In the genomic region with DNA sequence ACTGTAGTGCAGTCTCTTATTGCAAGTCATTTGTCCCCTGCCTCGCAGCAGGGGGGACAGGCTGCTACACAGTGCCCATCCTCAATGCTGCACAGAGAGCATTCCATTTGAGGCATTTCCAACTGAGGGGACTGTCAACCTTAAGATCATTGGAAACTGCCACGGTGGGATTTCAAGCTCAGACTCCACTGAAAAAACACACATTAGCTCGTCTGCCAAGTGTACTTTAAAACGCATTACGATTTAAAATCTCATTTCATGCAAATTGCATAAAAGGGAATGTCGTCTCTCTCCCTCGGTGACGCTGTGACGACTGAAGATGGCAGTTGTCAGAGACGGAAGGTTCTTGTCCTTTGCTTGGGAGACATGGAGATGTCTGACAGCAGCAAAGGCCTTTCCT, we compare ENCODE assay signal across 21 mouse cellular contexts. TPM values are rescaled to one million over a fixed set of nuclear protein-coding genes. Genes with fewer than 3 reads are reported as not detected.
A peak's percentile ranks its signal among the peaks of the same experiment; 100 is the strongest.
DNase-seq lines count a peak whose midpoint lies in the region; ATAC-seq and TF ChIP-seq lines count a peak whose summit lies in the region.
"Had no signal": no experiment of that assay in that cellular context is flagged by ENCODE, and none has a peak within 500 bp of the region (broad histone marks: within the 10 kb centered on the region; RNA-seq: fewer than 3 reads in every experiment).

No protein-coding gene starts in this region.

- DNase-seq in forebrain, embryonic 11.5 days (ENCODE audit: low spot score), result no peak
- peak; percentile 20 for DNase-seq in hindbrain, postnatal 0 days (ENCODE audit: low spot score)
- no peak for DNase-seq in hindbrain, embryonic 10.5 days (ENCODE audit: low spot score)
- DNase-seq in neural tube, embryonic 10.5 days (ENCODE audit: extremely low spot score, low spot score), result no peak
- DNase-seq: adrenal gland, postnatal 14 days; cerebellum, adult 18-20 months; cerebellum, adult 9-11 months; cerebellum, postnatal 36 days; gastrocnemius, postnatal 10 days; heart, adult 18-20 months; heart, postnatal 10 days; heart, postnatal 4 days had no signal

- no peaks in the 10 kb centered on the region for H3K9me3 ChIP-seq in forebrain, embryonic 15.5 days
- no peaks in the 10 kb centered on the region for H3K9me3 ChIP-seq in forebrain, embryonic 11.5 days (ENCODE audit: control insufficient read depth, low read length)
- H3K9me3 ChIP-seq in hindbrain, postnatal 0 days (ENCODE audit: low read length), result no peaks in the 10 kb centered on the region
- H3K9me3 ChIP-seq in hindbrain, embryonic 10.5 days, result no peaks in the 10 kb centered on the region
- no peaks in the 10 kb centered on the region for H3K9me3 ChIP-seq in neural tube, embryonic 12.5 days
- H3K9me3 ChIP-seq: embryonic facial prominence, embryonic 13.5 days; heart, embryonic 10.5 days had no signal

- H3K4me3 ChIP-seq in forebrain, embryonic 15.5 days, result no peak overlapping the region
- H3K4me3 ChIP-seq in forebrain, embryonic 11.5 days (ENCODE audit: low read depth, low read length), result no peak overlapping the region
- no peak overlapping the region for H3K4me3 ChIP-seq in hindbrain, postnatal 0 days (ENCODE audit: low read length)
- H3K4me3 ChIP-seq in hindbrain, embryonic 10.5 days, result no peak overlapping the region
- H3K4me3 ChIP-seq in neural tube, embryonic 12.5 days, result no peak overlapping the region
- H3K4me3 ChIP-seq: embryonic facial prominence, embryonic 13.5 days; heart, embryonic 10.5 days had no signal

- no peak overlapping the region for H3K9ac ChIP-seq in forebrain, embryonic 15.5 days (replicated peaks)
- H3K9ac ChIP-seq in forebrain, embryonic 11.5 days (ENCODE audit: low read length), result no peak overlapping the region
- H3K9ac ChIP-seq in hindbrain, postnatal 0 days (replicated peaks; ENCODE audit: low read length), result no peak overlapping the region
- 0 out of 2 replicates have a peak overlapping the region, but pooled peaks have one; percentile 27 for H3K9ac ChIP-seq in neural tube, embryonic 12.5 days
- H3K9ac ChIP-seq: embryonic facial prominence, embryonic 13.5 days had no signal

- no peak overlapping the region for H3K4me2 ChIP-seq in forebrain, embryonic 15.5 days (replicated peaks)
- H3K4me2 ChIP-seq in forebrain, embryonic 11.5 days (ENCODE audit: low read depth, low read length, severe bottlenecking), result no peak overlapping the region
- H3K4me2 ChIP-seq in hindbrain, postnatal 0 days (ENCODE audit: low read depth, low read length), result no peak overlapping the region
- H3K4me2 ChIP-seq in neural tube, embryonic 12.5 days (replicated peaks), result no peak overlapping the region
- H3K4me2 ChIP-seq: embryonic facial prominence, embryonic 13.5 days had no signal

- TF ChIP-seq CTCF in hindbrain, postnatal 0 days (IDR thresholded peaks at IDR 0.05; ENCODE audit: low read depth), result no peak

- WGBS in forebrain, embryonic 15.5 days, result 69% methylated on average over 10 of the region's 10 CpGs
- WGBS in forebrain, embryonic 11.5 days, result 86% methylated on average over 10 of the region's 10 CpGs
- WGBS in hindbrain, postnatal 0 days, result 57% methylated on average over 10 of the region's 10 CpGs
- 86% methylated on average over 10 of the region's 10 CpGs for WGBS in hindbrain, embryonic 10.5 days
- WGBS in neural tube, embryonic 12.5 days, result 79% methylated on average over 10 of the region's 10 CpGs

- no peaks in the 10 kb centered on the region for H3K36me3 ChIP-seq in forebrain, embryonic 15.5 days
- no peaks in the 10 kb centered on the region for H3K36me3 ChIP-seq in forebrain, embryonic 11.5 days (ENCODE audit: control insufficient read depth, insufficient read depth, low read length)
- no peaks in the 10 kb centered on the region for H3K36me3 ChIP-seq in hindbrain, postnatal 0 days (ENCODE audit: insufficient read depth, low read length)
- no peaks in the 10 kb centered on the region for H3K36me3 ChIP-seq in hindbrain, embryonic 10.5 days
- H3K36me3 ChIP-seq in neural tube, embryonic 12.5 days, result no peaks in the 10 kb centered on the region
- H3K36me3 ChIP-seq: embryonic facial prominence, embryonic 13.5 days; heart, embryonic 10.5 days had no signal

- no peaks in the 10 kb centered on the region for H3K4me1 ChIP-seq in forebrain, embryonic 15.5 days
- no peaks in the 10 kb centered on the region for H3K4me1 ChIP-seq in forebrain, embryonic 11.5 days (replicated peaks; ENCODE audit: control insufficient read depth, insufficient read depth, low read length)
- no peaks in the 10 kb centered on the region for H3K4me1 ChIP-seq in hindbrain, postnatal 0 days (ENCODE audit: insufficient read depth, low read length)
- no peaks in the 10 kb centered on the region for H3K4me1 ChIP-seq in hindbrain, embryonic 10.5 days (replicated peaks)
- H3K4me1 ChIP-seq in neural tube, embryonic 12.5 days, result no peaks in the 10 kb centered on the region
- H3K4me1 ChIP-seq: embryonic facial prominence, embryonic 13.5 days; heart, embryonic 10.5 days had no signal

- 0 out of 2 replicates have a peak, but pooled peaks have one; percentile 33 for ATAC-seq in forebrain, embryonic 15.5 days (replicated peaks)
- ATAC-seq in forebrain, embryonic 11.5 days (replicated peaks; ENCODE audit: low FRiP score), result no peak
- ATAC-seq in hindbrain, postnatal 0 days, result no peak
- ATAC-seq in neural tube, embryonic 12.5 days (ENCODE audit: low FRiP score, low read depth), result no peak
- no peak for ATAC-seq in megakaryocyte progenitor cell, adult 5-6 weeks (replicated peaks; ENCODE audit: poor library complexity)
- ATAC-seq: activated CD4-positive, CD25-positive, alpha-beta regulatory T cell, adult 4 months; inflammation-experienced regulatory T-cells, adult 6 months; intestine, postnatal 0 days; Patski had no signal

- H3K27ac ChIP-seq in forebrain, embryonic 15.5 days (replicated peaks), result peak overlapping the region; percentile 69
- no peak overlapping the region for H3K27ac ChIP-seq in forebrain, embryonic 11.5 days (ENCODE audit: low read depth, low read length)
- no peak overlapping the region for H3K27ac ChIP-seq in hindbrain, postnatal 0 days
- H3K27ac ChIP-seq in hindbrain, embryonic 10.5 days, result no peak overlapping the region
- no peak overlapping the region for H3K27ac ChIP-seq in neural tube, embryonic 12.5 days
- H3K27ac ChIP-seq: embryonic facial prominence, embryonic 13.5 days; heart, embryonic 10.5 days had no signal

- H3K27me3 ChIP-seq in forebrain, embryonic 15.5 days, result no peaks in the 10 kb centered on the region
- H3K27me3 ChIP-seq in forebrain, embryonic 11.5 days (ENCODE audit: control insufficient read depth, insufficient read depth, low read length), result no peaks in the 10 kb centered on the region
- no peaks in the 10 kb centered on the region for H3K27me3 ChIP-seq in hindbrain, postnatal 0 days (ENCODE audit: insufficient read depth, low read length)
- H3K27me3 ChIP-seq in hindbrain, embryonic 10.5 days (ENCODE audit: insufficient read depth, poor library complexity, severe bottlenecking), result no peaks in the 10 kb centered on the region
- no peaks in the 10 kb centered on the region for H3K27me3 ChIP-seq in neural tube, embryonic 12.5 days (replicated peaks)
- H3K27me3 ChIP-seq: embryonic facial prominence, embryonic 13.5 days; Patski had no signal

RNA-seq across cellular contexts. Expression of gene Hhat, which starts 50.9 kb away (rescaled TPM):
- polyA plus RNA-seq in forebrain, embryonic 15.5 days (2015; fragmentation: Nextera tagmentation; extraction: Ambion mirVana), result 2.0 and 2.7 TPM in 2 replicates
- 6.2 and 8.0 TPM in 2 replicates for polyA plus RNA-seq in forebrain, embryonic 11.5 days (2014; fragmentation: Nextera tagmentation; extraction: Ambion mirVana)
- total RNA-seq in hindbrain, postnatal 0 days (2014; rRNA removed), result 5.4 and 6.9 TPM in 2 replicates
- 3.5 and 3.7 TPM in 2 replicates for polyA plus RNA-seq in hindbrain, postnatal 0 days (2015; fragmentation: Nextera tagmentation; extraction: Ambion mirVana)
- 8.1 and 8.9 TPM in 2 replicates for polyA plus RNA-seq in hindbrain, embryonic 10.5 days (2016; fragmentation: Nextera tagmentation; extraction: Ambion mirVana)
- 7.0 and 7.2 TPM in 2 replicates for polyA plus RNA-seq in neural tube, embryonic 12.5 days (2016; fragmentation: Nextera tagmentation; extraction: Ambion mirVana)
- 1.5 and 2.0 TPM in 2 replicates for total RNA-seq in megakaryocyte progenitor cell, adult 5-6 weeks (2015)
- 1.7 and 2.6 TPM in 2 replicates for total RNA-seq in megakaryocyte progenitor cell, adult 5-6 weeks (2017)
